Mouse (Mus musculus) spleen, adult 12 weeks (tissue): ENCODE measurements around the gene Ahsg.
"Not testable (repeated sequence)": the region's sequence is repeated elsewhere in the genome, so short reads cannot be mapped to it uniquely, and the experiment has no call there.

Experiments used
- DNase-seq: peaks from one replicate; pipeline ENCODE4 v3.0.0; 2022; ENCODE audit warnings: low spot score

Ahsg gene

GRCm38 (mm10) chr16:22941825-22942476, 50.9 kb downstream of the Ahsg start:
- not testable (repeated sequence) for DNase-seq

GRCm38 (mm10) chr16:22947371-22947770, 56.3 kb downstream of the Ahsg start:
- no peak for DNase-seq
